Mouse (Mus musculus) kidney, adult 9 months (tissue): Measurements from ENCODE around the gene Stard8.
A peak's percentile ranks its signal among the peaks of the same experiment; 100 is the strongest.
"Not testable (repeated sequence)": the region's sequence is repeated elsewhere in the genome, so short reads cannot be mapped to it uniquely, and the experiment has no call there.

Experiments used
- DNase-seq: peaks from one replicate; pipeline ENCODE4 v3.0.0; 2022

The Stard8 gene

DNA sequence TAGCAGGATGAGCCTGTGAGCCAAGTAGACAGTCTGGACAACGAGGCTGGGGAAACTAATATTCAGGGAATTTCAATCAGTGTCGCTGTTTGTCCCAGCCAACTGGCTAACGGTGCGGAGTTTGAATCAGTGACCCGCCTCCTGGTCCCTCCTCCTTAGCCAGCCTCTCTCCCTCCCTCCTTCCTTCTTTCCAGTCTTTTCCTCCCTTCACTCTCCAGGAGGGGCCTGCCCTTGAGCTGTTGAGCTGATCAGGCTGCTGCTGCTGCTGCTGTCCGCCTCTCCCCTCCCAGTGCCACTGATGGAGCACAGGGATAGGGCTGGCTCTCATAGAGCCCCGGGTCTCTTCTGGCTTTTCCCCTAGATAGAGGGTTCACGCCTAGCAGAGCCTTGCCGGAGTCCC is at the start of gene Stard8:
TSS of gene Stard8 (plus strand) at position 203 of the 400 bp plus-strand sequence.
- no peak for DNase-seq

DNA sequence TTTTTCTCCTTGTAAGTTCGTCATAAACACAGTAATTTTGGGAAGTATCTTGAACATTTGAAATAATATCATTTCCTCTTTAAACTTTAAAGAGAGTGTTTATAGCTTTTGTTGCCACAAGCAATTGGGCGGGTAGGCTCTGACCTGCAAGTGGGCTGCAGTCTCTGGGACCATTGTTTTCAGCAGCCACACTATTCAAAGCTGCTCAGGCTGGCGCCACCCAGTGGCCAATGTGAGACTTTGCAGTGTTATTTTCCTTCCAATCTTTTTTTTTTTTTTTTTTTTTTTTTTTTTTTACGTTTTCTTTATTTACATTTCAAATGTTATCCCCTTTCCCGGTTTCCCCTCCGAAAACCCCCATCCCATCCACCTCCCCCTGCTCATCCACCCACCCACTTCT is 49.1 kb upstream of the Stard8 start:
- no peak for DNase-seq

DNA sequence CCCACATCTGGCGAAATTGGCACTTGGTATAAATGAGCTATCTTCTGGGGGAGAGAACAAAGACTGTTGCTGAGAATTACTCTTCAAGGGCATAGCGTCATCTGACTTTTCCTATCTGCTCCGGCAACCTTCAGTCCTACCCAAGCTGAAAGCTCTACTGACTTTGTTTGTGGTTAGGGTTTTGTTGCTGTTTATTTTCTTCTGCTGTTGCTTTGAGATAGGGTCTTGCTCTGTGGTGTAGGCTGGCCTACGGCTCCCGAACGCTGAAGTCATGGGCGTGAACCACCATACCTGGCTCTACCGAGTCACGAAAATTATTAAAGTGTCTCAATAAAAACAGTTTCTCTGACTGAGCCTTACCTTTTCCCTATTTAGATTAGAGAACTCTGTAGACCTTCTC is 44.8 kb upstream of the Stard8 start:
- no peak for DNase-seq

DNA sequence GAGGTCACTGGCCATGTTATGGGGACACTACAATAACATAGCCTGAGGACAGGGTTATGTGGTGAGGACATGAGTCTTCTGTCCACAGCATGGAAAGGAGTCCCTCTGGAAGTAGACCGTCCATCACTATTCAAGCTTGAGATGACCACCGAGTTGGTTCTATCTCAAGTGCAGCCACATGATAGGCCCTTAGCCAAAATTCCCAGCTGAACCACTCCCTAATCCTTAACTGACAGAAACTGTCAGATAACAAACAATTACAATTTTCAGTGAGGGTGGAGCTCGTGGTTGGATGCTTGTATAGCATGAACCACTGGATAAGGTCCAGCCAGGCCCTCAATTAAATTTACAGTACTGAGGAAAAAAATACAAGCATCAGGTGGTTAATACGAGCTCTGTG is 44.0 kb upstream of the Stard8 start:
- no peak for DNase-seq

DNA sequence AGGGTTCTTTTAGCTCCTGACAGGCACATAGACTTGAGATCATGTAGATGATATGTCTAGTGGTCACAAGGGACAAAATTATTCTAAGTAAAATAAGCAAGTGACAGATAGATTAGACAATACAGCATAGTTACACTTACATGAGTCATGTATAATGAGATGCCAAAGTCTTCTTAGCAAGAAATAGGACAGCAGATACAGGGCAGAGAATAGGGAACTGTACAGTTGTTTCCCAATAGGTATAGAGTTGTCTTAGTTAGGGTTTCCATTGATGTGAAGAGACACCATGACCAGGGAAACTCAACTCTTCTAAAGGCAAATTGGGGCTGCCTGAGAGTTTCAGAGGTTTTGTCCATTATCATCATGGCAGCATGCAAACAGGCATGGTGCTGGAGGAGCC is 39.3 kb upstream of the Stard8 start:
- no peak for DNase-seq

DNA sequence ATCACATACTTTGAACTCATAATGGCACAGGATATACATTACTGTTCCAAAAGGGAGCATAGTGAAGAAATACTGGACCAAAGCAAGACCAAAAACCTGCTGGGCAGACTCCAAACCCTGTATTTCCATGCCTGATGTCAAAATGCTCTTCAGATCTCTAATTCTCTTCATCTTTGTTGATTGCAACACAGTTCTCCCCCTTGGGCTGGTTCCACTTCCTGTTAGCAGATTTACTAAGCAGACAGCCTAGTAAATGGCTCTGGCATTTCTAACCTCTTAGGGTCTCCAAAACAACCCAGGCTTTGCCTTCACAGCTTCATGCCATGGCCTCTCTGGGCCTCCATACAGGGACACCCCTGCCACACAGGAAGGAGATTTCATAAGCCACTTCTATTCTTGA is 38.5 kb upstream of the Stard8 start:
- no peak for DNase-seq

DNA sequence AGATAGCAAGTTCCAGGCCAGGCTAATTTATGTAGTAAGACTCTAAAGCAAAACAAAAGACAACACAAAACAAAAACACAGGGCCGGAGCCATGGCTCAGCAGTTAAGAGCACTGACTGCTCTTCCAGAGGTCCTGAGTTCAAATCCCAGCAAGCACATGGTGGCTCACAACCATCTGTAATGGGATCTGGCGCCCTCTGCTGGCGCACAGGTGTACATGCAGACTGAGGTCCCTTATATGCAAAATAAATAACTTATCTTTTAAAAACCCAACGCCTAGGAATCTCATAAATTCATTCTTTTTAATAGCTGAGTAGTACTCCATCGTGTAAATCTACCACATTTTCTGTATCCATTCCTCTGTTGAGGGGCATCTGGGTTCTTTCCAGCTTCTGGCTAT is 16.4 kb upstream of the Stard8 start:
- DNase-seq, result not testable (repeated sequence)

DNA sequence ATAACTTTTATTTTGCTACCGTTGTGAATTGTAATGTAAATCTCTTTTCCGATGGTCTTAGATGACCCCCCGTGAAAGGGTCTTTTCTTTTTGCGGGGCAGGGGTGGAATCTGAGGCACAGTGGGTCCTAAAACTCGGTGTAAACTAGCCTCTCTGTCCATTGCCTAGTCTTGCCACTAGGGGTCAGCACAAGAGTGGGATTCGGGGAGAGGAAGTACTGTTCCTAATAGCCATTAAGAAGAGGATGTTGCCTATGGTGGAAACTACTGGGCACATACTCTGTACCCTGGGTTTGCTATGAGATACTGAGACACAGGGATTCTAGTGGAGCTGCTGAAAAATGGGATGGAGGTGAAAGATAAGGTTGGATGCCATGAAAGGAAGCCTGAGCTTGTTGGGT is 13.5 kb upstream of the Stard8 start:
- peak; percentile 69 for DNase-seq

DNA sequence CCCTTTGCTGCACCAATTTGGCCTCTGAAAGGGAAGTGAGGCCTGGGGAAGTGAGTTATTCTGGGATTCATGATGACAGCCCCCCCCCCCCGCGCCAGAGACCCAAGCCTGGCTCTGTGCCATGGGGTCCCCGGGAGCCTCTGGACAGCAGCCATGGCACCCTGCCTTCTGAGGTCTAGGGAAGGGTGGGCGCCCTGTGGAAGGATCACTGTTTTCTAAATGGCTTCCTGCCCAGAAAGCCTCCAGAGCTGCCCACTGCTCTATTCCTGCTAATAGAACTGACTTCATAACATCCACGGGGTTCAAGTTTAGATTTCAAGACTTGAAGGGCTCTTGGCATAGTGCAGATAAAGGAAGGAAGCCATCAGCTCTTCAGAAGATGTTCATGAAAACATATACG is 983 bp upstream of the Stard8 start:
- DNase-seq, result no peak

DNA sequence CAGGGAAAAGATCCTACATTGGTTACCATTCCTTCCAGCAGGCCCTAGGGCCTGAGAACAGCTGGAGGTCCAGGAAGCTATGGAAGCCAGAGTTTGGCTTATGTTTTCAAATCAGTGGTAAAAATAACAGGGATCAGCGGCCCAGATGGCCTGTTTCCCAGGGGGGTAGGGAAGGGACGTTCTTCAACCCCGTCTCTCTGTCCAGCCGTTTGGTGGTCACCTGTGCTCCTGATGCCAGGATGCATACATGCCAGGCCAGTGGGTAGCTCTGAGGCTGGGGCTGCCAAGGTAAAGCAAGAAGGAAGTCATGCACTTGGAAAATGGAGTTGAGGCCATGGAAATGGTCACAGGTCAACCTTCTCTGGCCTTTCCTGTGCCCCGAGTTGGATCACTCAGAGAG is 7.5 kb downstream of the Stard8 start:
- DNase-seq, result no peak

DNA sequence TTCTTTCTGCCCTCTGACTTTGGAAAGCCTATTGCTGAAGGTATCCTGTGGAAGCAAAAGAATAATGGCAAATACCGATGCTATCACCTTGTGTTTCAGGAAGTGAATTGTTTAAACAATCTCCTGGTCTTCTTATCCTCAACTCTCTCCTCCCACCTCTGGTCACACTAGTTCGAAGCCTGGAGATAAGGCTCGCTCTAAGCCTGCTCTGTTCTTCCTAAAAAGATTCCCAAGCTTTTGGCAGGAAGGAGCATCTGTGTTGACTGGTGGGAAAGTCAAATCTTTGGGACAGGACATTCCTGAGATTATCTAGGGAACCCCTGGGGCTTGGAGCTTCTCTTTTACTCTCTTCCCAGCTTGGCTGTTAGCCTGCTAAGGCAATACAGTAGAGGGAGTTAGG is 8.2 kb downstream of the Stard8 start:
- DNase-seq, result no peak

DNA sequence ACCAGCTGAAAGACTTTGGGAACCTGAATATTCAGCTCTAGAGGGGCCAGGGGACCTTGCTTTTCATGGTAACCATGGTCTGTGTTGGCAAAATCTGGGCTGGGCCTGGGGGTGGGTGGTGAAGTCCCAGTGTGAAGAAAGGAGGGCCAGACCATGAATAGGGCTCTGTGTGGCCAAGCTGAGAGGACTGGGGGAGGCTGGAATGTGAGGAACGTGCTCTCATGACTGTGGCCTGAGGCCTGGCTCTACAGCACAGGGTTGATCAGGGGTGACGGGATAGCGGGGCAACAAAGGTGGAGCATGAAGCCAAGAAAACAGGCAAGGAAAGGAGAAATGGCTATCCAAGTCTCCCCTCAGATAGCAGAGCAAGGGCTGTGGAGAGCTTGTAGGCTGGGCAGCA is 9.4 kb downstream of the Stard8 start:
- DNase-seq, result no peak

DNA sequence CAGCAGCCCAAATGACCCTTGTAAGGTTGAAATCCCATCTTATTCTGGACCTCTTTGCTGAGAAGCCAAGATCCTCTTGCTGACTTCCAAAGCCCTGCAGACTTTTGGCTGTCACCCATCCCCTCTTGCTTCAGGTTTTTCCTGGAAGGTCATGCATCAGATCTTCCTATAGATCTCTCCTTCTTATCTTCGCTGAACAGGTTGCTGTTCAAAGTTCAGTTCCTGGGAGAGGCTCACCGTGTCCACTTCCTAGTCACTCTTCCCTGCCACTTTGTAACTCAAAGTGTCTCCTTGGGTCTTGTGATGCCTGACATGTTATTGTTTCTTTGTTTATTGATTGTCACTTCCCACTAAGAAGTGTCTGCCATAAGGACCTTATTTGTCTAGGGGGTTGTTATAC is 12.7 kb downstream of the Stard8 start:
- no peak for DNase-seq

DNA sequence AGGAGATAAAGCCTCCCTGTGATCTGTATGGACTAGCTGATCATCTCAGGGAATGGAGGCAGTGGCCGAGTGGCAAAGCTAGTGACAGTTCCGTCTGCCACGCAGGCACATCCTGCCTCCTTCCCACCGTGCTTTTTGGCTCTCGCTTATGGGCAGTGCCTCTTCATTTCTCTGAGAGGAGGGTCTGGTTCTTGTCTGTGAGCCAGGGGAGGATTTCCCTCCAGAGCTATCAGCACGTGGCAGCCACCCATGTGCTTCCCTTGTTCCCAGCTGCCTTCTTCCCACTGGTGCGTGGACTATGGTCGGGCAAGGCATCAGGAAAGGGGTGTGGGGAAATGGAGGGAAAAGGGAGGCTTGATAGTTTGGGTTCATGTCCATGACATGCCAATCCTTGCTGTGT is 13.9 kb downstream of the Stard8 start:
- DNase-seq, result no peak

DNA sequence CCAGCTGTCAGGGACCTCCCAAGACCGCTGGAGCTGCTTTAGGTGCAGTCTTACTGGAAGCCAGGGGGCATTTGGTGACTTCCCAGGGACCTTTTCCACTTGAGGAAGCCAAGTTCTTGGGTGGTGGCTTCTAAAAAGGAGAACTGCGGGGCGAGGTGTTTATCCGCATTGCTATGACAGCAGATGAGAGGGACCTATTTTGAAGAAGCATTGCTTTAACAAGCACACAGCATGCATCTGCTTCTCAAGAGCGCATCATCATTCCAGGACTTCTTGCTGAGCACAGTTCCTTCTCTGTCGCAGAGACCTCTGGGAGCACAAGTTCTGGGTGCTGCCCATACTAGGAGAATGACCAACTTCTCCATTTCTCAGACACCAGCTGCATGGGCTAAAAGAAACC is 14.8 kb downstream of the Stard8 start:
- no peak for DNase-seq

DNA sequence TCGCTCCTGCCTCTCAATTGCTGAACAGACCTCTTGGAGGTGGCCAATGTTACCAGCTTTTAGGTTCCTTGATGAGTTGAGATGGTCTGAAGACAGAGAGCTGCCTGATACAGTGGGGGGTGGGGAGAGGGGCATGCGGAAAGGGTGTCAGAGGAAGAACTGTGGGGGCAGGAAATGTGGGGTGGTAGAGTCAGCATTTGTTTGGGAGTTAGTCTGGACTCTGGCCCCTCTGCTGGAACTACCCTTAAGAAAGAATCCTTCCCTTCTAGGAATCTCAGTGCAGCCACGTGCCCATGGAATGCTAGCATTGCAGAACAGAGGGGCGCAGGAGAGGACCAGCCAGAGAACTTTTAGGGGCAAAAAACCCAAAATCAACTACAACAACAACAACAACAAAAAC is 16.3 kb downstream of the Stard8 start:
- DNase-seq, result no peak

DNA sequence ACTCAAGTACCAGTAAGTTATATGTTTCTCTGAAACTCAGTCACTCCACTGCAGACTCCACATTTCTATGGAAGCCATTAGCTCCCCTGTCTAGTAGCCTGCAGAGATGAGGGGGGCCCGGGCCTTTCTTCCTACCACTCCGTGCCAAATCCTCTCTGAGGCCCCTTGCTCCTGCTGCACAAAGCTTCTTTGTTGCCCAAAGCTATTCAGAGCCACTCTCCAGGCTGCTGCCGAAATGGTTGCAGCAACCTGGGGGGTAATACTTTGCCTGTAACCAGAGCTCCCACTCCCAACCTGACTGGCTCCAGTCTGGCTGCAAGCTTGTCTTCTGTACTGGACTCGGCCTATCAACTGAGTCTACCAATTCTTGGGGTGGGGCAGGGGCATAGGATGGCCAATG is 17.2 kb downstream of the Stard8 start:
- DNase-seq, result no peak

DNA sequence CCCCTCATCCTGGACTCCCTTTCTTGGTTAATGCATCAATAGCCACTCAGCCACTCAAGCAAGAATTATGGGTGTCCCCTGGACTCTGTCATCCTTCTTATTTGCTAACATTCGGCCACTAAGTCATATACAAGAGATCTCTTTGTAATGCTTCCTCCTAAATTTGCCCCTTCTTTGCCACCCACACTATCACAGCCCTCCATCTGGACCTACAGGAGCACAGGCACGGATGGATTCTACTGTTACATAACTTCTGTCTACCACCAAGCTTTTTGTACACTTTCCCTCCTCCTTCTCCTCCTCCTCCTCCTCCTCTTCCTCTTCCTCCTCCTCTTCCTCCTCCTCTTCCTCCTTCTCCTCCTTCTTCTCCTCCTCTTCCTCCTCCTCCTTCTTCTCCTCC is 18.5 kb downstream of the Stard8 start:
- no peak for DNase-seq

DNA sequence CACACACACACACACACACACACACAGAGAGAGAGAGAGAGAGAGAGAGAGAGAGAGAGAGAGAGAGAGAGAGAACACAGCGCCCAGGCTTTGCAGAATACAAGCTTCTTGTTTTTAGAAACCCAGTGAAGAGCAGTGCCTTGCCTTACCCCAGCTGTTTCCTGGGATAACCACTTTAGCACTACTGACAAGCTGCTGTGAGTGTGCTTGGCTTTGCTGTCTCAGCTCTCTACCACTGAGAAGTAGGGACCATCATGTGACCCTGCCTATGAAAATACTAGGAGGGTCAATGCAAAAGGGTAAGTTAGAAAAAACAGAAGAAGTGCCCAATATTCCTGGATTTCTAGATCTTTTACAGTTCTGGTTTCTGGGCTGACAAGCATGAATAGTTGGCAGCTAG is 20.9 kb downstream of the Stard8 start:
- DNase-seq, result no peak

DNA sequence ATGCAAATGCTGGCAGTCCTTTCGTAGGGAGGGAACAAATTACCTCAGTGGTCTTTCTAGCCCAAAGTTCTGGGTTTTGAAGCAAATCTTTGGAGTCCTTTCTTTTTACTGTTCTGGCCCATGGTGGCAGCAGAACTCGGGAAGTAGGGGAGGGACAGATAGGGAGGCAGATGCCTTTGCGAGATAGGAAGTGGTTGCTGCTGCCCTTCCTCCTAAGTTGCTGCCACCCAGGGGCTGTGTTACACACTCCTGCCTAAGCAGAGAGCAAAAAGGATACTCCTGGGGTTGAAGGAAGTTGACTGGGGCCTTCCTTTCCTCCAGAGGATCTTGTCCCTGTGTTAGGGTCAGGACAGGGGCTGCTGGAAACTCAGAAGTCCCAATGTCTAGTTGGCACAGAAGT is 32.4 kb downstream of the Stard8 start:
- DNase-seq, result no peak

DNA sequence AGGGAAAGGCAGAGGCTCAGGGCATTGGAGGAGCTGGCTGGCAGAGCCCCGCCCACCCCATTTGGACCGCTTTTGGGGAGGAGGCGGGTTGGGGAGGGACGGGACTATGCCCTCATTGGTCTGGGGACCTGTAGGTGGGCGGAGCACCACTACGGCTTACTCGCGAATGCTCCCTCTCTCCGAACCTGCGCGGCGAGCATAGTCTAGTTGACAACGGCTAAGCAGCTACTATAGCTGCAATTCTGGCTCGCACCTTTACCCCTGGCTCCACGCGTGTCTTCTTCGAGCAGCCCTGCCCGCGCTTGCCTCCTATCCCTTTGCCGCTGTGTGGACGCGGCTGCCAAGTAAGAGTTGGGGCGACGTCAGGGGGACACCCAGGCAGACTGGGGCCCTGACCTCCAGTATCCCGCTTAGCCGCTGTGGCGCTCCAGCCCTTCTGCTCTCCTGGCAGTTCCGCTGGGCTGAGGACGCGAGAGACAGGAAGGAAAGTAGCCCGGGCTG is 39.5 kb downstream of the Stard8 start:
- peak; percentile 94 for DNase-seq

DNA sequence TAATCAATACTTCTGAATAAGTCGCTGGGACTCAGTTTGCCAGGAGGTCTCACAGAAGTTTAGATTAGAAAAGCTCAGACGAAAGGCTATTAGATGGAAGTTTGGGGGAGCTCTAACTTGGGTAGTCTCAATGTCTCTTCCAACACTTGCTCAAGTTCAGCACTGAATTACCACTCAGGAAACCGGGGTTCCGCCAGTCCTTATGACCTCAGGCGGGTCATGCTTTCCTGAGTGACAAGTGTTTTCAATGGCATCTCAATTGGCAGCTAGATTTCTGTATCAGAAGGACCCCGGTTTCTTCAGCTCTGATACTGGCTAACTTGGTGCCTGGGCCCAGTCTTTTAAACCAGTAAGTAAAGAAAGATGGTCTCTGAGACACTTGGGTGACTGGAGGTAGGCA is 40.2 kb downstream of the Stard8 start:
- DNase-seq, result no peak

DNA sequence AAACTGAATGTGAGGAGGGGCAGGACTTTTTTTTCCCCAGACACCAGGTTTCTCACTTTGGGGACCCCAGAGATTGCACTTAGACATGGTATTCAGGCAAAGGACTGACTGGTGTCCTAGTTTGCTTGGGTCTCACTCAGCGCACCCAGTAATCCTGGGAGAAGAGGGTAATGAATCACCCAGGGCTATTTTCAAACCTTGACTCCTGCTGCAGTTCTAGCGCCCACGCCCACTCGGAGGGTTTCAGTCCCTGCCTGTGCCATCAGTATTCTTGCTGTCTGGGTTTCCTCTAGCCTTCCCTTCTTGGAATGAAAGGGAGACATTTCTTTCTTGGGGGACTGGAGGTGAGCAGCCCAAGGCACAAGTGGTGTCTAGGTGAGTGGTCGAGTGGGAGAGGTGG is 40.7 kb downstream of the Stard8 start:
- no peak for DNase-seq

DNA sequence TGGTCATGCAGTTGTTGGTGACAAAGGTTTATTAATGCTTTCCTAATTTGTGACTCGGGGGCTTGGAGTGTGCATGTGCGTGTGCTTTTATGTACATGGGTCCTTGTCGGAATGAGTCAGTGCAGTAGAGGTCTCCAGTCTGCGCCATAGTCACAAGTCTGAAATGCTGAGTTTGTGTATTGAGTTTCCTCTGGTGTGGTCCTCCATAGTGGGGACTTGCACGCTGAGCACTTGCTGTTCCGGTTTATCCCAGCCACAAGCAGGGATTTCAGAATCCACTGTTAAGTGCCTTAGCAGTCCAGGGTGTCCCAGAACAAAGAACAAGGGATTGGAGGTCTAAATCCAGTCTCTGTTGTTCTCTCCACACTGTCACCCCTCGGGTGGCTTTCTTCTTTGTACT is 42.3 kb downstream of the Stard8 start:
- no peak for DNase-seq

DNA sequence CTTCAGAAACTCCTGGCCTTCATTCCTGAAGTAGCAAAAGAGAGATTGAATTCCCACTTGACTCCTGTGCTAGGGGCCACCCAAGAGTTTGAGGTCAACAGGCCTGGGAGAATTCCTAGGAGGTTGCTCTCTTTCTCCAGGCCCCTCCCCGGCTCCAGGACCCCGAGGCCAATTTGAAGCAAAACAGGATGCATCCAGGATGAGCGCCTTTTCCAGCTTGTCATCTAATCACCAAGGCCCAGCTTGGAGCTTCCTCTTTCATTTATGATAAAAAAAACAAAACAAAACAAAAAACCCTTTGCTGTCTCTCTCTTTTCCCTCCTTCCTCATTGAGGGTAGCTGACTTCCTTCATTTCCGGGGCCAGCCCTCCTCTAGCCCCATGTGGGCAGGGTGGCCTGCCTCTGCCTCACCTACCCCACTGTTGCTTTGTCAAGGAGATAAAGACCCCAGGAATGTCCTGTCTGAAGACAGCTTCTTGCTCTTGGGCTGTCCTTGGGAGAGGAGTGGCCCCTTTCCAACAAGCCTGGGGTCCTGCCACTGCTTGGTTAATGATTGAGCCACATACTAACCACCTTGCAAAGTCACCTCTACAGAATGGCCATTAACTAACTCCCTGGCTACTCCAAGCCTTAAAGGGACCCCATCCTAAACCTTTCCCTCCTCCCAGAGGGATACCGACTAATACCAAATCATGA is 43.5 kb downstream of the Stard8 start:
- DNase-seq, result peak; percentile 89

DNA sequence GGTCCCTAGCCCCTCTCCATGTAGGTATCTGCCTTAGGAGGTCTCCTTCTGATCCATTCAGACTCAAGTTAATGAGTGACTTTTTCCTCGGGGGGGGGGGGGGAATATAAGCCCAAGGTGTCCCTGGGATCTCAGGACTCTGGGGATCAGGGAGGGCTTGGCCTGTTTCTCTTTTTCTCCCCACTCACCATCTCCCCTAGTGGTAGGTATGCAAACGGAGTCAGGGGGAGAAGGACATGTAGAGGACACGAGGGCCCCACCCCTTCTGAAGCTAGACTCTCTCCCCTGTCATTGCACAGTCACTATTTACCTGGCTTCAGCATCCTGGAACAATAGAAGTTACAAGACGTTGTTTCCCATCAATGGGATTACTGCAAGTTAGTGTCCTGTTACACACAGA is 45.1 kb downstream of the Stard8 start:
- peak; percentile 79 for DNase-seq
